Mouse (Mus musculus) lung, postnatal 0 days (tissue): ENCODE measurements around the gene Diras2.

ENCODE experiments used
- CTCF ChIP-seq: IDR thresholded peaks from 2 replicates; pipeline ENCODE4 v1.5.1; 2016; ENCODE audit warnings: antibody characterized with exemption, mild to moderate bottlenecking
- EP300 ChIP-seq: IDR thresholded peaks from 2 replicates; pipeline ENCODE4 v1.6.1; 2016; ENCODE audit warnings: antibody characterized with exemption, mild to moderate bottlenecking, control low read depth

GRCm38 (mm10) chr13:52507460-52508293 is 23.4 kb downstream of the Diras2 start:
- TF ChIP-seq EP300 (no peak), CTCF (no peak)
